Mouse (Mus musculus) liver, adult 2 months (tissue): ENCODE measurements at regions not wholly inside any gene's neighbourhood (a gene's known extent, or its start where the extent isn't known, plus 50 kb on each side); places are given as distances from the start of the nearest gene placed in this dataset.
A peak's percentile ranks its signal among the peaks of the same experiment; 100 is the strongest.

Source experiments
- DNase-seq: peaks from one replicate; pipeline ENCODE4 v3.0.0-alpha.2; 2011; ENCODE audit warnings: low read depth, low spot score; ENCODE audit errors: extremely low read depth
- H3K27ac ChIP-seq: fragments of 200-500 bp; replicated peaks from 2 replicates; pipeline ENCODE4 v1.5.1; 2012; ENCODE audit warnings: low read depth, mild to moderate bottlenecking, control low read depth, inconsistent platforms, low read length; ENCODE audit not compliant: insufficient read depth
- H3K27me3 ChIP-seq: fragments of 200-500 bp; 2 replicates; pipeline ENCODE4 v1.6.1; 2012; ENCODE audit warnings: mild to moderate bottlenecking, moderate library complexity, low read length, inconsistent platforms; ENCODE audit not compliant: control insufficient read depth, insufficient read depth
- H3K36me3 ChIP-seq: fragments of 200-500 bp; 2 replicates; pipeline ENCODE4 v1.6.1; 2012; ENCODE audit warnings: low read length, inconsistent platforms; ENCODE audit not compliant: control insufficient read depth, insufficient read depth
- H3K4me1 ChIP-seq: fragments of 200-500 bp; 2 replicates; pipeline ENCODE4 v1.6.1; 2011; ENCODE audit warnings: low read length; ENCODE audit not compliant: control insufficient read depth, insufficient read depth
- H3K4me3 ChIP-seq: fragments of 200-500 bp; 2 replicates; pipeline ENCODE4 v1.5.1; 2011; ENCODE audit warnings: low read depth, mild to moderate bottlenecking, control low read depth, low read length, moderate library complexity; ENCODE audit not compliant: insufficient read depth
- H3K79me2 ChIP-seq: fragments of 200-500 bp; 2 replicates; pipeline ENCODE4 v1.6.1; 2012; ENCODE audit warnings: inconsistent platforms, mild to moderate bottlenecking, low read length, moderate library complexity; ENCODE audit not compliant: control insufficient read depth, insufficient read depth
- H3K9ac ChIP-seq: fragments of 200-500 bp; 2 replicates; pipeline ENCODE4 v1.6.1; 2012; ENCODE audit warnings: low read depth, mild to moderate bottlenecking, control low read depth, inconsistent platforms, low read length
- CTCF ChIP-seq: fragments of 200-500 bp; IDR thresholded peaks from 2 replicates; pipeline ENCODE4 v1.5.1; 2011; ENCODE audit warnings: low read depth, low read length, control low read depth
- POLR2A ChIP-seq: fragments of 200-500 bp; IDR thresholded peaks from 2 replicates; pipeline ENCODE4 v1.6.1; 2011; ENCODE audit warnings: low read length, control low read depth; ENCODE audit not compliant: insufficient read depth; ENCODE audit errors: extremely low read depth
- WGBS: fragments of 180-500 bp; shearing (Covaris S2); methylation state at CpG from one replicate; pipeline ENCODE4 v1.1.7; 2018; 5-methylcytosine and 5-hydroxymethylcytosine counted together

DNA sequence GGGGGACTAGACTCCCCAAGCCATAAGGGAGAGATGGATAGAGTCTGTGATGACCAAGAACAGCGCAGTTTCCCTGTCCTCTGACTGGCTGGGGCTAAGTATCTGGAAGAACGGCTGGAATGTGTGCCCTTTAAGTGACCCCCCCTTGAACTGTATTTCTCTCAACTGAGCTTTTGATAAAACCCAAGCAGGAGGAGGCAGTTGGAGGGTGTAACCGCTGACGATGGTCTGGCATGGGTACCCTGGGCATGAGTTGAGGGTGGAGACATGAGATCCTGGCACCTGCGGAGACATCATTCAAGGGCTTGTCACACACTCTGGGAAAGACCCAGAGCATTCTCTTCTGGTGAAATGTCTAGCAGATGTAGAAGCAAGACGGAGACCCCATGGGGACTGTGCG, 83.5 kb downstream of the Zfp36l2 start:
- 0 out of 2 replicates have a peak, but pooled peaks cover 2% of the 10 kb centered on the region for H3K4me1 ChIP-seq
- H3K27ac ChIP-seq = no peak overlapping the region
- TF ChIP-seq CTCF (no peak), POLR2A (no peak)
- no peak overlapping the region for H3K9ac ChIP-seq
- WGBS = 79% methylated on average over 7 of the region's 7 CpGs
- H3K36me3 ChIP-seq = no peaks in the 10 kb centered on the region
- no peaks in the 10 kb centered on the region for H3K27me3 ChIP-seq
- no peak for DNase-seq
- H3K4me3 ChIP-seq = no peak overlapping the region
- no peaks in the 10 kb centered on the region for H3K79me2 ChIP-seq

- DNase-seq = peak; percentile 34
- no peaks in the 10 kb centered on the region for H3K27me3 ChIP-seq
- no peak overlapping the region for H3K9ac ChIP-seq
- no peak overlapping the region for H3K4me3 ChIP-seq
- H3K4me1 ChIP-seq = 0 out of 2 replicates have a peak, but pooled peaks cover 2% of the 10 kb centered on the region
- no peaks in the 10 kb centered on the region for H3K79me2 ChIP-seq
- WGBS = 84% methylated on average over 7 of the region's 7 CpGs
- no peak for TF ChIP-seq CTCF
- no peak for TF ChIP-seq POLR2A
- H3K36me3 ChIP-seq = no peaks in the 10 kb centered on the region
- peak overlapping the region; percentile 56 for H3K27ac ChIP-seq
These were observed 84.4 kb downstream of the Zfp36l2 start for GRCm38 (mm10) chr17:84103344-84103743.

- no peaks in the 10 kb centered on the region for H3K79me2 ChIP-seq
- no peak overlapping the region for H3K27ac ChIP-seq
- no peak for TF ChIP-seq CTCF
- TF ChIP-seq POLR2A = no peak
- 82% methylated on average over 1 of the region's 1 CpGs for WGBS
- 0 out of 2 replicates have a peak, but pooled peaks cover 2% of the 10 kb centered on the region for H3K4me1 ChIP-seq
- H3K36me3 ChIP-seq = no peaks in the 10 kb centered on the region
- no peak overlapping the region for H3K4me3 ChIP-seq
- no peak overlapping the region for H3K9ac ChIP-seq
- no peaks in the 10 kb centered on the region for H3K27me3 ChIP-seq
- no peak for DNase-seq
These were observed 86.1 kb downstream of the Zfp36l2 start for GRCm38 (mm10) chr17:84101652-84102051.

DNA sequence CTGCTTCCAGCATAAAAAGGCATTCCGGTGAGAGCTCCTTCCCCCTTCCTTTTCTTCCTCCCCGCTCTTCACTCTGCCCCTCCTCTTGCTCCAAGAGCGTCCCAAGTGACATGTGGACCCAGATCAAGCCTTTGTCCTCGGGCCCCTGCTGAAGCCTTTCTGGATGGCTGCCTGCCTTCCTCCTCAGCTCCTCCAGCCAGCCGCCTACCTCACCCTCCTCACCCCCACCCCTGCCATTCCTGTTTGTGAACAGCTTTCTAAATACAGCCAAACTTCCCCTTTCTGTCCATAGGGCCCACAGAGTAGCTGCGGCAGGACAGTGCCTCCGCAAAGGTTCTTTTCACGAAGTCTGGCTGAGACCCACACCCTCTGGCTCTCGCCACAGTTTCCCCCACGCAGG, 87.2 kb downstream of the Zfp36l2 start:
- TF ChIP-seq CTCF (no peak), POLR2A (no peak)
- DNase-seq = no peak
- Histone ChIP-seq H3K27me3 (no peaks in the 10 kb centered on the region), H3K27ac (0 out of 2 replicates have a peak overlapping the region, but pooled peaks have one; percentile 14), H3K9ac (no peak overlapping the region), H3K36me3 (no peaks in the 10 kb centered on the region), H3K4me1 (0 out of 2 replicates have a peak, but pooled peaks cover 2% of the 10 kb centered on the region), H3K4me3 (no peak overlapping the region), H3K79me2 (no peaks in the 10 kb centered on the region)
- WGBS = 82% methylated on average over 10 of the region's 10 CpGs

DNA sequence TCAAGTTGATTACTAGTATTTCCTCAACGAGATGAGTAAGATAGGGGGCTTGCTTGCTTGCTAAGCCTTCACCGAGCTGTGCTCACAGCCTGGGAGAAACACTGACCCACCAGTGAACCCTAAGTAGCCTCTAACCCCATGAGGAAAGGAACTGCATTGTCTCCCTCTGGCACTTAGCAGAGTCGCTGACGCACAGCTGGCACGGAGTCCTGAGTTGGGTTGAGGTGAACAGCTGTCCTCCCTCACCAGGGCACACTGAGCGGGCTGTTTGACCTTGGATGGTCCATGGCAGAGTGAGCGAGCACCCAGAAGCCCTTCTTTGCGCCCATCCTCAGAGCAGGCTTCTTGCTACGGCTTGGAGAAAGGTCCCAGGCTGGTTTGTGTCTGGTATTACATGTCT, 88.0 kb downstream of the Zfp36l2 start:
- no peak for DNase-seq
- Histone ChIP-seq H3K27ac (no peak overlapping the region), H3K36me3 (no peaks in the 10 kb centered on the region), H3K9ac (no peak overlapping the region), H3K27me3 (no peaks in the 10 kb centered on the region), H3K4me1 (0 out of 2 replicates have a peak, but pooled peaks cover 2% of the 10 kb centered on the region), H3K4me3 (no peak overlapping the region), H3K79me2 (no peaks in the 10 kb centered on the region)
- TF ChIP-seq POLR2A (no peak), CTCF (no peak)
- WGBS = 84% methylated on average over 9 of the region's 9 CpGs

DNA sequence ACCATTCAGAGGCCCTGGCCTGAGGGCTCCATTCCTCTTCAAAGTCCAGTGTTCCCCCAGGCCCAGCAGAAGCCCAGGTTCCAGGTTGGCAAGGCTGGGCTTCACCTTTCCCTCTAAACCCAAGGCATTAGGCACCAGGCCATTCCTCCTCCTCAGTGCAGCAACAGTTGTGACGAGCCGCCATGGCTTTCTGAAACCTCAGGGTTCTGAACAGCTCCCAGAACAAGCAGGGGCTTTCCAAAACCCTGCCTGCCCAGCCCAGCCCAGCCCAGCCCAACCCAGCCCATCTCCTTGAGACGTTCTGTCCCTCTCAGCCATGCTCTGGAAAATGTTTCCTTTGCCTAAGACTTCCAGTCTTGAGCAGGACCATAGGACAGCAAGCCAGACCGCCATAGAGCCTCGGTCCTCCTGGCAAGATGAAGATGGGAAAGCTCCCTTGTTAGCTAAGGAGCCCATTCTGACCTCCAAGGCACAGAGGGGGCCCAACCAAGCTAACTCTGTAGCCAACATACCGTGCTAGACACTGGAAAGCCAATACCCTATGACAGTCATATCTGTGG, 89.8 kb downstream of the Zfp36l2 start:
- TF ChIP-seq POLR2A = no peak
- Histone ChIP-seq H3K79me2 (no peaks in the 10 kb centered on the region), H3K4me1 (0 out of 2 replicates have a peak, but pooled peaks cover 2% of the 10 kb centered on the region), H3K27ac (no peak overlapping the region), H3K4me3 (no peak overlapping the region), H3K27me3 (no peaks in the 10 kb centered on the region), H3K9ac (no peak overlapping the region), H3K36me3 (no peaks in the 10 kb centered on the region)
- 92% methylated on average over 6 of the region's 6 CpGs for WGBS
- no peak for DNase-seq
